Mouse (Mus musculus) lung, postnatal 4 days (tissue): ENCODE data around the gene Tas2r139.
"Not testable (repeated sequence)": the region's sequence is repeated elsewhere in the genome, so short reads cannot be mapped to it uniquely, and the experiment has no call there.

Experiments
- DNase-seq, 2 experiments: peaks; one replicate each; pipeline ENCODE4 v3.0.0; 2021

The Tas2r139 gene

GRCm38 (mm10) chr6:42140636-42141035, at the start of gene Tas2r139:
TSS of gene Tas2r139 (plus strand) at chr6:42140936.
- no peak for DNase-seq

- DNase-seq: not testable (repeated sequence)
These were observed 10.4 kb downstream of the Tas2r139 start for GRCm38 (mm10) chr6:42151115-42151514.

GRCm38 (mm10) chr6:42182462-42182861, 41.7 kb downstream of the Tas2r139 start:
- no peak for DNase-seq

GRCm38 (mm10) chr6:42186230-42186629, 45.5 kb downstream of the Tas2r139 start:
- DNase-seq: no peak
